ENCODE assay signal across 10 mouse cellular contexts in genomic region chr8:108716291-108716811, GRCm38 (mm10).
DNase-seq lines count a peak whose midpoint lies in the region; ATAC-seq lines count a peak whose summit lies in the region.
"Had no signal": no experiment of that assay in that cellular context is flagged by ENCODE, and none has a peak within 500 bp of the region (broad histone marks: within the 10 kb centered on the region; RNA-seq: fewer than 3 reads in every experiment).

No protein-coding gene starts in this region.

- peaks cover 33% of the 10 kb centered on the region for H3K27me3 ChIP-seq in liver, embryonic 11.5 days (replicated peaks; ENCODE audit: control insufficient read depth, insufficient read depth, low read length)
- no peaks in the 10 kb centered on the region for H3K27me3 ChIP-seq in embryonic facial prominence, embryonic 15.5 days
- no peaks in the 10 kb centered on the region for H3K27me3 ChIP-seq in intestine, embryonic 15.5 days (replicated peaks)
- H3K27me3 ChIP-seq in neural tube, embryonic 13.5 days: peaks cover 51% of the 10 kb centered on the region
- H3K27me3 ChIP-seq: Patski had no signal

- H3K9ac ChIP-seq in liver, embryonic 11.5 days (ENCODE audit: low read depth, low read length): no peak overlapping the region
- no peak overlapping the region for H3K9ac ChIP-seq in embryonic facial prominence, embryonic 15.5 days
- H3K9ac ChIP-seq in intestine, embryonic 15.5 days: no peak overlapping the region
- H3K9ac ChIP-seq in neural tube, embryonic 13.5 days: peak overlapping the region; percentile 100

- DNase-seq in liver, embryonic 11.5 days (ENCODE audit: low spot score): no peak
- no peak for DNase-seq in liver
- no peak for DNase-seq in thymus, postnatal 14 days
- DNase-seq in layer of hippocampus, postnatal 36 days: no peak
- DNase-seq in c-Kit-positive CD71-positive TER-119-positive erythroid progenitor cells, embryonic 14.5 days (ENCODE audit: low spot score): no peak

- no peaks in the 10 kb centered on the region for H3K9me3 ChIP-seq in liver, embryonic 11.5 days (ENCODE audit: control insufficient read depth, low read length)
- H3K9me3 ChIP-seq in embryonic facial prominence, embryonic 15.5 days (replicated peaks): no peaks in the 10 kb centered on the region
- H3K9me3 ChIP-seq in intestine, embryonic 15.5 days: no peaks in the 10 kb centered on the region
- H3K9me3 ChIP-seq in neural tube, embryonic 13.5 days: no peaks in the 10 kb centered on the region

- WGBS in liver, embryonic 11.5 days: 37% methylated on average over 7 of the region's 7 CpGs
- 30% methylated on average over 7 of the region's 7 CpGs for WGBS in embryonic facial prominence, embryonic 15.5 days
- WGBS in intestine, embryonic 15.5 days: 41% methylated on average over 7 of the region's 7 CpGs
- 44% methylated on average over 7 of the region's 7 CpGs for WGBS in neural tube, embryonic 13.5 days

- H3K36me3 ChIP-seq in liver, embryonic 11.5 days (ENCODE audit: control insufficient read depth, insufficient read depth, low read length): no peaks in the 10 kb centered on the region
- H3K36me3 ChIP-seq in embryonic facial prominence, embryonic 15.5 days: no peaks in the 10 kb centered on the region
- no peaks in the 10 kb centered on the region for H3K36me3 ChIP-seq in intestine, embryonic 15.5 days
- no peaks in the 10 kb centered on the region for H3K36me3 ChIP-seq in neural tube, embryonic 13.5 days

- peak overlapping the region; percentile 91 for H3K4me2 ChIP-seq in liver, embryonic 11.5 days
- H3K4me2 ChIP-seq in embryonic facial prominence, embryonic 15.5 days (replicated peaks): peak overlapping the region; percentile 91
- H3K4me2 ChIP-seq in intestine, embryonic 15.5 days (replicated peaks): peak overlapping the region; percentile 96
- H3K4me2 ChIP-seq in neural tube, embryonic 13.5 days: peak overlapping the region; percentile 96

- no peak for ATAC-seq in liver, embryonic 11.5 days (replicated peaks; ENCODE audit: low FRiP score)
- ATAC-seq in embryonic facial prominence, embryonic 15.5 days (ENCODE audit: insufficient number of reproducible peaks, low FRiP score, low TSS enrichment, low read depth): no peak
- no peak for ATAC-seq in intestine, embryonic 15.5 days
- no peak for ATAC-seq in neural tube, embryonic 13.5 days (ENCODE audit: low read depth)

- no peak overlapping the region; the same call in 1 of the 2 replicates for H3K4me3 ChIP-seq in liver, embryonic 11.5 days (ENCODE audit: low read depth, low read length)
- H3K4me3 ChIP-seq in embryonic facial prominence, embryonic 15.5 days (replicated peaks): peak overlapping the region; percentile 76
- 0 out of 2 replicates have a peak overlapping the region, but pooled peaks have one; percentile 85 for H3K4me3 ChIP-seq in intestine, embryonic 15.5 days (replicated peaks)
- peak overlapping the region; percentile 72 for H3K4me3 ChIP-seq in neural tube, embryonic 13.5 days
- H3K4me3 ChIP-seq: erythroblast, embryonic 14.5 days had no signal

- H3K27ac ChIP-seq in liver, embryonic 11.5 days (ENCODE audit: low read depth, low read length): no peak overlapping the region
- H3K27ac ChIP-seq in embryonic facial prominence, embryonic 15.5 days (replicated peaks): peak overlapping the region; percentile 58; the same call in 1 of the 2 replicates
- no peak overlapping the region for H3K27ac ChIP-seq in intestine, embryonic 15.5 days
- H3K27ac ChIP-seq in neural tube, embryonic 13.5 days (replicated peaks): peak overlapping the region; percentile 39; the same call in 1 of the 2 replicates

- H3K4me1 ChIP-seq in liver, embryonic 11.5 days (replicated peaks; ENCODE audit: control insufficient read depth, insufficient read depth, low read length): peaks cover 36% of the 10 kb centered on the region
- peaks cover 73% of the 10 kb centered on the region for H3K4me1 ChIP-seq in embryonic facial prominence, embryonic 15.5 days
- peaks cover 58% of the 10 kb centered on the region for H3K4me1 ChIP-seq in intestine, embryonic 15.5 days (replicated peaks)
- peaks cover 93% of the 10 kb centered on the region for H3K4me1 ChIP-seq in neural tube, embryonic 13.5 days (replicated peaks)

Comparison
In these comparisons a context has a peak if more than half of its experiments do, and no peak if none do; other contexts are left out.
1. H3K27ac ChIP-seq: peak in embryonic facial prominence, embryonic 15.5 days (single experiment) and neural tube, embryonic 13.5 days (single experiment); none in liver, embryonic 11.5 days (single experiment) and intestine, embryonic 15.5 days (single experiment).
2. Peak in every context shown above with its lines, with median percentiles within 50 percentile points of each other: H3K4me2 ChIP-seq.